Comparison of ENCODE assay signal across 9 mouse cellular contexts in the genomic region with DNA sequence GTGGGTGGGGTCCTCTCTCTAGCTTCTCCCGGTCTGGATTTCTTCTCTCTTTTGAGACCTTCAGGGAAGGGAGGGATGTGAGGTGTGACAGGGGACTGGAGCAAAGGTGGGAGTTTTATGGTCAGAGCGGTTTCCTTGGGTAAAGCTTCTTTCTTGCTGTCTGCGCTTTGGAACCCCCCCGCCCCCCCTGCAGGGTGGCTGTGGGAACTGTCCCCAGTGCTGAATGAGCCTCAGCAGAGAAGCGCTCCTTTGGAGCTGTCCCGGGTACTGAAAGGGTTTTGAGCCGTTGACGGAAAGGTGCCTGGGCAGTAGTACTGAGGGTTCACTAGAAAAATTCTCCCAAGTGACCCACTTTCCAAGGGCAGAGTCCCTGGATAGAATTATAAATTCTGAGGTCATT. TPM values are rescaled to one million over a fixed set of nuclear protein-coding genes. Genes with fewer than 3 reads are reported as not detected.
A peak's percentile ranks its signal among the peaks of the same experiment; 100 is the strongest.
DNase-seq lines count a peak whose midpoint lies in the region; ATAC-seq and TF ChIP-seq lines count a peak whose summit lies in the region.
"Had no signal": no experiment of that assay in that cellular context is flagged by ENCODE, and none has a peak within 500 bp of the region (broad histone marks: within the 10 kb centered on the region; RNA-seq: fewer than 3 reads in every experiment).

No protein-coding gene starts in this region.

- peak; percentile 54 for DNase-seq in kidney, adult 18-20 months
- peak; percentile 71 for DNase-seq in Muller cell, postnatal 12 days (ENCODE audit: inconsistent ontology term)
- DNase-seq in cerebellum, postnatal 14 days = peak; percentile 42 to 50
- DNase-seq in hindbrain, embryonic 14.5 days (ENCODE audit: low spot score) = peak; percentile 66
- peak; percentile 21 for DNase-seq in lung, postnatal 25 days (ENCODE audit: low spot score)

- H3K4me1 ChIP-seq in kidney, embryonic 14.5 days (ENCODE audit: control insufficient read depth, insufficient read depth, low read length) = peaks cover 4% of the 10 kb centered on the region; the same call in 1 of the 2 replicates
- H3K4me1 ChIP-seq in hindbrain, embryonic 14.5 days (replicated peaks; ENCODE audit: control insufficient read depth, insufficient read depth, low read length) = peaks cover 29% of the 10 kb centered on the region
- peaks cover 8% of the 10 kb centered on the region for H3K4me1 ChIP-seq in testis, adult 2 months (ENCODE audit: control insufficient read depth, insufficient read depth, low read length)

- no peaks in the 10 kb centered on the region for H3K9me3 ChIP-seq in kidney, embryonic 14.5 days (ENCODE audit: control insufficient read depth, low read length)
- H3K9me3 ChIP-seq in hindbrain, embryonic 14.5 days (ENCODE audit: control insufficient read depth, low read length) = no peaks in the 10 kb centered on the region
- H3K9me3 ChIP-seq: neural tube, embryonic 13.5 days had no signal

- peaks cover 37% of the 10 kb centered on the region for H3K27me3 ChIP-seq in kidney, embryonic 14.5 days (ENCODE audit: control insufficient read depth, insufficient read depth, low read length)
- H3K27me3 ChIP-seq in hindbrain, embryonic 14.5 days (ENCODE audit: control insufficient read depth, insufficient read depth, low read length) = no peaks in the 10 kb centered on the region
- H3K27me3 ChIP-seq in testis, adult 2 months (ENCODE audit: control insufficient read depth, insufficient read depth, low read length) = no peaks in the 10 kb centered on the region

- H3K9ac ChIP-seq in kidney, embryonic 14.5 days (ENCODE audit: low read depth, low read length) = no peak overlapping the region
- peak overlapping the region; percentile 34; the same call in 1 of the 2 replicates for H3K9ac ChIP-seq in hindbrain, embryonic 14.5 days
- H3K9ac ChIP-seq: neural tube, embryonic 13.5 days had no signal

- no peak overlapping the region for H3K4me2 ChIP-seq in kidney, embryonic 14.5 days (replicated peaks; ENCODE audit: low read depth, low read length)
- H3K4me2 ChIP-seq in hindbrain, embryonic 14.5 days (replicated peaks) = peak overlapping the region; percentile 25; the same call in 1 of the 2 replicates
- H3K4me2 ChIP-seq: neural tube, embryonic 13.5 days had no signal

- 0 out of 2 replicates have a peak, but pooled peaks have one; percentile 12 for TF ChIP-seq CTCF in testis, adult 2 months (IDR thresholded peaks at IDR 0.05; ENCODE audit: control insufficient read depth, insufficient read depth, insufficient replicate concordance, low read depth, low read length)

- no peak for ATAC-seq in kidney, embryonic 14.5 days (ENCODE audit: low FRiP score, low TSS enrichment)
- no peak for ATAC-seq in hindbrain, embryonic 14.5 days (ENCODE audit: low FRiP score)
- no peak for ATAC-seq in monocyte, adult 5-6 weeks (replicated peaks; ENCODE audit: insufficient number of reproducible peaks, low FRiP score, low TSS enrichment, poor library complexity, severe bottlenecking)

- TF ChIP-seq POLR2A in testis, adult 2 months (IDR thresholded peaks at IDR 0.05; ENCODE audit: control insufficient read depth, low read depth, low read length) = no peak

- no peaks in the 10 kb centered on the region for H3K36me3 ChIP-seq in kidney, embryonic 14.5 days (ENCODE audit: control insufficient read depth, insufficient read depth, low read length)
- no peaks in the 10 kb centered on the region for H3K36me3 ChIP-seq in hindbrain, embryonic 14.5 days (replicated peaks; ENCODE audit: control insufficient read depth, insufficient read depth)
- H3K36me3 ChIP-seq in testis, adult 2 months (ENCODE audit: control insufficient read depth, insufficient read depth, low read length) = no peaks in the 10 kb centered on the region
- H3K36me3 ChIP-seq: neural tube, embryonic 13.5 days had no signal

- no peak overlapping the region for H3K4me3 ChIP-seq in kidney, embryonic 14.5 days (ENCODE audit: low read length)
- no peak overlapping the region for H3K4me3 ChIP-seq in hindbrain, embryonic 14.5 days (replicated peaks; ENCODE audit: low read length)
- H3K4me3 ChIP-seq in testis, adult 2 months (ENCODE audit: control insufficient read depth, low read depth, low read length) = no peak overlapping the region
- H3K4me3 ChIP-seq: neural tube, embryonic 13.5 days had no signal

- WGBS in kidney, embryonic 14.5 days = 2% methylated on average over 8 of the region's 8 CpGs
- WGBS in hindbrain, embryonic 14.5 days = 6% methylated on average over 8 of the region's 8 CpGs

- no peak overlapping the region for H3K27ac ChIP-seq in kidney, embryonic 14.5 days (ENCODE audit: low read depth, low read length)
- no peak overlapping the region for H3K27ac ChIP-seq in hindbrain, embryonic 14.5 days
- no peak overlapping the region for H3K27ac ChIP-seq in testis, adult 2 months (ENCODE audit: control insufficient read depth, insufficient read depth, low read depth, low read length)
- H3K27ac ChIP-seq: neural tube, embryonic 13.5 days had no signal

RNA-seq across cellular contexts. Expression of gene Dlgap3, which starts 4.5 kb away (rescaled TPM):
- 0.69 and 0.79 TPM in 2 replicates for polyA plus RNA-seq in kidney, embryonic 14.5 days (2014; fragmentation: Nextera tagmentation; extraction: Ambion mirVana)
- 30.8 and 35.1 TPM in 2 replicates for polyA plus RNA-seq in hindbrain, embryonic 14.5 days (2014; fragmentation: Nextera tagmentation; extraction: Ambion mirVana)
- 3.3 and 4.6 TPM in 2 replicates for polyA plus RNA-seq in testis, adult 2 months (2012; rRNA removed)
- total RNA-seq in monocyte, adult 5-6 weeks (2017) = not detected in 3 replicates

RNA-seq across cellular contexts. Expression of gene Tmem35b, which starts 50.0 kb away (rescaled TPM):
- polyA plus RNA-seq in kidney, embryonic 14.5 days (2014; fragmentation: Nextera tagmentation; extraction: Ambion mirVana) = 22.1 and 25.4 TPM in 2 replicates
- 14.0 and 18.1 TPM in 2 replicates for polyA plus RNA-seq in hindbrain, embryonic 14.5 days (2014; fragmentation: Nextera tagmentation; extraction: Ambion mirVana)
- 17.3 and 19.2 TPM in 2 replicates for polyA plus RNA-seq in testis, adult 2 months (2012; rRNA removed)
- 9.9 to 15.1 TPM (median 12.5 TPM) in 3 replicates for total RNA-seq in monocyte, adult 5-6 weeks (2017)

Comparison
In these comparisons a context has a peak if more than half of its experiments do, and no peak if none do; other contexts are left out.
1. DNase-seq: peak in every context shown above with its lines; median percentile 71 in Muller cell, postnatal 12 days; 66 in hindbrain, embryonic 14.5 days; 54 in kidney, adult 18-20 months; 46 in cerebellum, postnatal 14 days; 21 in lung, postnatal 25 days.